Mouse (Mus musculus) liver, embryonic 14.5 days (tissue): Measurements from ENCODE around the gene Tmtc1. TPM values are rescaled to one million over a fixed set of nuclear protein-coding genes. Genes with fewer than 3 reads are reported as not detected.

Experiments used
- ATAC-seq: fragments of 200-750 bp; cut with Nextera tagmentation; 2 replicates; pipeline ENCODE4 v1.8.0; 2017; ENCODE audit warnings: moderate number of reproducible peaks, mild to moderate bottlenecking, moderate library complexity; ENCODE audit not compliant: insufficient read depth
- DNase-seq, 3 experiments: peaks; one replicate each; pipeline ENCODE4 v3.0.0-alpha.2; 2012 to 2013; ENCODE audit warnings: low read depth in 3 of 3, low spot score in 3 of 3
- H3K27ac ChIP-seq: fragments of 300-500 bp; sonication (generic); 2 replicates; pipeline ENCODE4 v1.5.1; 2014; ENCODE audit warnings: moderate library complexity, mild to moderate bottlenecking, control low read depth, inconsistent platforms
- H3K27me3 ChIP-seq: fragments of 300-500 bp; sonication (generic); 2 replicates; pipeline ENCODE4 v1.6.1; 2014; ENCODE audit warnings: mild to moderate bottlenecking, low read length, moderate library complexity; ENCODE audit not compliant: control insufficient read depth, insufficient read depth
- H3K36me3 ChIP-seq: fragments of 300-500 bp; sonication (generic); replicated peaks from 2 replicates; pipeline ENCODE4 v1.6.1; 2014; ENCODE audit warnings: low read depth; ENCODE audit not compliant: control insufficient read depth, insufficient read depth
- H3K4me1 ChIP-seq, 2 experiments: fragments of 200-500 bp in 1 of 2; fragments of 300-500 bp in 1 of 2; sonication (generic) in 1 of 2; replicated peaks; 2 replicates each; pipeline ENCODE4 v1.6.1; 2012 to 2014; ENCODE audit warnings: antibody characterized with exemption in 1 of 2, inconsistent platforms in 1 of 2, low read length in 1 of 2; ENCODE audit not compliant: control insufficient read depth in 2 of 2, insufficient read depth in 2 of 2
- H3K4me2 ChIP-seq: fragments of 300-500 bp; sonication (generic); 2 replicates; pipeline ENCODE4 v1.6.1; 2014; ENCODE audit warnings: low read depth, mild to moderate bottlenecking, control low read depth, moderate library complexity
- H3K4me3 ChIP-seq, 2 experiments: fragments of 200-500 bp in 1 of 2; fragments of 300-500 bp in 1 of 2; sonication (generic) in 1 of 2; 2 replicates each; pipeline ENCODE4 v1.5.1; 2012 to 2014; ENCODE audit warnings: low read depth in 2 of 2, low read length in 2 of 2, mild to moderate bottlenecking in 2 of 2, control low read depth in 1 of 2, inconsistent platforms in 1 of 2, moderate library complexity in 1 of 2; ENCODE audit not compliant: insufficient read depth in 1 of 2
- H3K9ac ChIP-seq: fragments of 300-500 bp; sonication (generic); replicated peaks from 2 replicates; pipeline ENCODE4 v1.6.1; 2014; ENCODE audit warnings: mild to moderate bottlenecking, control low read depth, moderate library complexity
- H3K9me3 ChIP-seq: fragments of 300-500 bp; sonication (generic); 2 replicates; pipeline ENCODE4 v1.6.1; 2016; ENCODE audit warnings: low read length, mixed read lengths; ENCODE audit not compliant: control insufficient read depth
- CTCF ChIP-seq: IDR thresholded peaks from 2 replicates; pipeline ENCODE4 v1.5.1; 2016; ENCODE audit warnings: antibody characterized with exemption, low read depth, control low read depth
- EP300 ChIP-seq: IDR thresholded peaks from 2 replicates; pipeline ENCODE4 v1.6.1; 2016; ENCODE audit warnings: antibody characterized with exemption, low read depth
- WGBS: fragments of 180-500 bp; shearing (Covaris S2); extraction: QIAGEN DNeasy Blood & Tissue Kit; methylation state at CpG from one replicate; pipeline ENCODE4 v1.1.7; 2014; ENCODE audit not compliant: insufficient replicate concordance; 5-methylcytosine and 5-hydroxymethylcytosine counted together
- polyA plus RNA-seq, 2 experiments: library from polyadenylated mRNA; depleted of rRNA in 1 of 2; stranded (reverse) in 1 of 2; unstranded in 1 of 2; fragments of >200 nt; fragmentation: Nextera tagmentation in 1 of 2; extraction: Ambion mirVana in 1 of 2; gene quantifications; 2 replicates each; pipeline versions ENCODE4 v1.2.1 to v1.2.3; 2012 to 2014

The Tmtc1 gene
- polyA plus RNA-seq, 2 experiments = 0.04 to 0.09 TPM

DNA sequence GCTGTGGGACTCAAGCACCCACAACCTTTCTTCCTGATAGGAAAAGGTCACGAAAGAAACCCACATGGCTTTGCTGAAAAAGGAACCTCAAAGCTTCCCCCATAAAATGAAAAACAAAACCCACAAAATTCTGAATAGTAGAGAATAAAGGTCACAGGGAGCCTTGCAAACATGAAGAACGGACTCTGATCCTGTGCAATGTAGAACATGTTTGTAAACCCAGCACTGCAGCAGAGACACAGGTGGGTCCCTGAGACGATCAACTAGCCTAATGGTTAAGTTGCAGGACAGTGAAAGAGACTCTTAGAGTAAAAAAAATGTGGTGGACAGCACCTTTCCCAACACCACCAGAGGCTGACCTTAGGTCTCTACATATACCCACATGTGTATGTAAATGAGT lies 244.5 kb downstream of the Tmtc1 start:
- no peak overlapping the region for H3K4me2 ChIP-seq
- ATAC-seq (no peak), DNase-seq (no peak)
- WGBS = 72% methylated on average over 3 of the region's 3 CpGs
- H3K4me3 ChIP-seq = no peak overlapping the region
- no peak overlapping the region for H3K9ac ChIP-seq
- H3K27me3 ChIP-seq = no peaks in the 10 kb centered on the region
- no peaks in the 10 kb centered on the region for H3K4me1 ChIP-seq
- TF ChIP-seq EP300 (no peak), CTCF (no peak)
- H3K9me3 ChIP-seq = no peaks in the 10 kb centered on the region
- H3K27ac ChIP-seq = no peak overlapping the region
- H3K36me3 ChIP-seq = peaks cover 41% of the 10 kb centered on the region

DNA sequence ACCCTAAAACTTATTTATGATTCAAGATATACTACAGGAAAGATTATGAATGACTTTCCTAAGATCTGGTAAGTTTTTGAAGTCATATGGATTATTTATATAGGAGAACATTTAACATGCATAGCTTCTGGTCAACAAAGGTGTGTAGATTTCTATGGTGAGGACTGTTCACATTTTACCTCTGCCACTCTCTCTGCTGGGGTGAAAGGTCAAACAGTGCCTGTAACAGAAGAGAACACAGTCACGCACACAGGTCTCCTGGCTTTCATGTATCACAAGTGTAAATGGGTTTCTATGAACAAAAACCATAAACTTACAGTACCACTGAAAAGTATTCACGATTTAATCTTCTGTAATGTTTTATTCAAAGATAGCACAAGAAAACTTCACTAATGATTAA lies 245.0 kb downstream of the Tmtc1 start:
- Histone ChIP-seq H3K36me3 (peaks cover 42% of the 10 kb centered on the region), H3K27me3 (no peaks in the 10 kb centered on the region), H3K27ac (no peak overlapping the region), H3K9me3 (no peaks in the 10 kb centered on the region), H3K4me3 (no peak overlapping the region), H3K4me2 (no peak overlapping the region), H3K4me1 (no peaks in the 10 kb centered on the region), H3K9ac (no peak overlapping the region)
- no peak for ATAC-seq
- DNase-seq = no peak
- no peak for TF ChIP-seq CTCF
- no peak for TF ChIP-seq EP300
- 74% methylated on average over 2 of the region's 2 CpGs for WGBS

DNA sequence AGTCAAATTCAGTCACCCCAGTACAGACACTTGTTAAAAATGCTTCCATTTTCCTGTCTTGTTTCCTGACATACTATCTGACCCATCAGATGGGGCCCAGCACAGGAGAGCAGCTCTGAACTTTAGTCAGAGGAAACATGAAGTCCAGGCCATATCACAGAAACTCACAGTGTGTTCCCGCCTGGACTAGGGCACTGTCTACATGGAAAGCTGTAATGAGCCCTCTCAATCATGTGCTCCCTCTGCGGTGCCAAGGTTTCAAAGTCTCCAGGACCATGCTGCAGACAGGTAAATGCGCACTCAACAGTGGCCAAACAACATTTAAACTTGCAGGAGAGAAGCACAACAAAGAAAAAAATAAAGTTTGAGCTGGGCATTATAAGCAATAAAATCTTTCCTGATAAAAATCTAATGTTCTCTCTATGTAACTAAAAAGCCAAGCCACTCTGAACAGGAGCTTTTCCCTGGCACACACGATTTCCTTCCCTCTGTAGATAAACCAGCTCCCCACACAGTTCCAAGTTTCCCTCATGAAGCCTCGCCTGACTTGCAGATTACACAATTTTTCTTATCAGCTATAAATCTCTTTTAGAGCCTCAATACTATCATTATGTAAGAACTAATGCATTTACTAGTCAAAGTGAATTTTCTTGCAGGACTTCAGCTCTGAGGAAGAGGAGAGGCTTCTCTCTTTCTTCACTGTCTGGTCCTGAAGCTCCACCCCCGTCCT lies 250.1 kb downstream of the Tmtc1 start:
- WGBS = 69% methylated on average over 6 of the region's 6 CpGs
- Histone ChIP-seq H3K9me3 (no peaks in the 10 kb centered on the region), H3K4me3 (no peak overlapping the region), H3K27me3 (no peaks in the 10 kb centered on the region), H3K27ac (no peak overlapping the region), H3K36me3 (peaks cover 32% of the 10 kb centered on the region), H3K4me2 (no peak overlapping the region), H3K4me1 (no peaks in the 10 kb centered on the region), H3K9ac (no peak overlapping the region)
- no peak for TF ChIP-seq CTCF
- no peak for TF ChIP-seq EP300
- DNase-seq = no peak
- ATAC-seq = no peak

DNA sequence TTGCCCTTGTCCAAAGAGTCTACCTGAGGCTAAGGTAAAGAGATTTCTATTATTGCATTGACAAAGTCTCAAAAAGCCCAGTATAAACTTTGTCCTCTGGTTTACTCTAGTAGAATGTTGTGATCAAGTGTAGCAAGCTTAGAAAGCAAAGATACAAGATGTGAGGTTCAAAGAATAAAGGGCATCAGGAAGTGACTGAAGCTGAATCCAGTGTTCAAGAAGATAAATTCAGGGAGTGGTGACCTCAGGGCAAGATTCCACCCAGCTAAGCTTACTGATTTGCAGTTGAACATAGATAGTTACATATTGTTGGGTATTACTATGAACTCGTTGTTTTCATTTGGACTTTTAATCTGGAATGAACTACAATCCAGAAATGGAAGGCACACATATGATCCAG lies 258.5 kb downstream of the Tmtc1 start:
- no peak for TF ChIP-seq EP300
- no peak for TF ChIP-seq CTCF
- Histone ChIP-seq H3K27me3 (no peaks in the 10 kb centered on the region), H3K36me3 (peaks cover 51% of the 10 kb centered on the region), H3K9me3 (no peaks in the 10 kb centered on the region), H3K4me3 (no peak overlapping the region), H3K27ac (no peak overlapping the region), H3K4me1 (no peaks in the 10 kb centered on the region), H3K4me2 (no peak overlapping the region), H3K9ac (no peak overlapping the region)
- DNase-seq (no peak), ATAC-seq (no peak)
- 68% methylated on average over 1 of the region's 1 CpGs for WGBS

Other genes with a start within 250 kb of the Tmtc1 start
- gene Ergic2, start 232.0 kb downstream of the Tmtc1 start, polyA plus RNA-seq (2012; rRNA removed) = 24.8 and 36.1 TPM in 2 replicates
- 96.0 and 104 TPM in 2 replicates for gene Ergic2, start 232.0 kb downstream of the Tmtc1 start, polyA plus RNA-seq (2014; fragmentation: Nextera tagmentation; extraction: Ambion mirVana)